Mouse (Mus musculus) kidney, postnatal 36 days (tissue): Measurements from ENCODE around the gene Olfr31.
A peak's percentile ranks its signal among the peaks of the same experiment; 100 is the strongest.

Experiments used
- DNase-seq, 2 experiments: peaks; one replicate each; pipeline ENCODE4 v3.0.0; 2021 to 2022; ENCODE audit warnings: mixed read lengths in 2 of 2

Olfr31 gene

GRCm38 (mm10) chr14:14322528-14322927, at the start of gene Olfr31:
TSS of gene Olfr31 (plus strand) at chr14:14322828.
- DNase-seq: no peak

DNA sequence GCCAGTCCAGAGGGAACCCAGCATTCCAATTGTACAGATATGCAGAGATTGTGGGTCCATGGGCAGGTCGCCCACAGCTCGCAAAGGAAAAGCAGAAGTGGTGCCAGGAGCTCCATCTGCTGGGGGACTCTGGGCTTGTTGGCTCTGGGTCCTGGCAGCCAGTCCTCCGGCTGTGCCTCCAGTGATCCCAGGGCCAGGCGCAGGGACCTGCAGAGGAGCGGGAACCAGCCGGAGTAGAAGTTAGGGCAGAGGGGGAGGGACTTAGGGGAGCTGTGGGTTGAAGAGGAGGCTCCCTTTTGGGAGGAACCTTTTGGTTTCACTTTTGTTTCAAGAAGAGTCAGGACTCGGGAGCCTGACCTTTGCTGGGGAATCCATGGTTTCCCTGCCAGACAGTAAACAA, 28.2 kb upstream of the Olfr31 start:
- peak; percentile 1 to 26 for DNase-seq

- no peak for DNase-seq
Observed at GRCm38 (mm10) chr14:14308938-14309337, 13.7 kb upstream of the Olfr31 start.

GRCm38 (mm10) chr14:14309416-14309815, 13.2 kb upstream of the Olfr31 start:
- DNase-seq: no peak

GRCm38 (mm10) chr14:14345113-14345871, 22.7 kb downstream of the Olfr31 start:
- peak; percentile 92 to 94 for DNase-seq

GRCm38 (mm10) chr14:14345948-14346812, 23.6 kb downstream of the Olfr31 start, which contains the start of gene Il3ra:
TSS of gene Il3ra (plus strand) at chr14:14346275.
- peak; percentile 70 to 83 for DNase-seq

DNA sequence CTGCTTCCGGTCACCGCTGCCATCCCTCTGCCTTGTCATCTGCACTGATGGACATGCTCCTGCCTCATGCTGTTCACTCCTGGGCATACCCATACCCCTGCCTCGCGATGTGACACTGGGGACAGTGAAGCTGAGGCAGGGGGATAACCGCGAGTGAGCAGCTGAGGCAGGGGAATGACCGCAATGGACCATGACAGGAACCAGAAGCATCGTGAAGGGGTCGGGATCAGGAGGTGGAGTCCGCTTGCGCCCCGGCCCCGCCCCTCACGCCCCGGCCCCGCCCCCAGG, 24.1 kb downstream of the Olfr31 start:
- DNase-seq: no peak

DNA sequence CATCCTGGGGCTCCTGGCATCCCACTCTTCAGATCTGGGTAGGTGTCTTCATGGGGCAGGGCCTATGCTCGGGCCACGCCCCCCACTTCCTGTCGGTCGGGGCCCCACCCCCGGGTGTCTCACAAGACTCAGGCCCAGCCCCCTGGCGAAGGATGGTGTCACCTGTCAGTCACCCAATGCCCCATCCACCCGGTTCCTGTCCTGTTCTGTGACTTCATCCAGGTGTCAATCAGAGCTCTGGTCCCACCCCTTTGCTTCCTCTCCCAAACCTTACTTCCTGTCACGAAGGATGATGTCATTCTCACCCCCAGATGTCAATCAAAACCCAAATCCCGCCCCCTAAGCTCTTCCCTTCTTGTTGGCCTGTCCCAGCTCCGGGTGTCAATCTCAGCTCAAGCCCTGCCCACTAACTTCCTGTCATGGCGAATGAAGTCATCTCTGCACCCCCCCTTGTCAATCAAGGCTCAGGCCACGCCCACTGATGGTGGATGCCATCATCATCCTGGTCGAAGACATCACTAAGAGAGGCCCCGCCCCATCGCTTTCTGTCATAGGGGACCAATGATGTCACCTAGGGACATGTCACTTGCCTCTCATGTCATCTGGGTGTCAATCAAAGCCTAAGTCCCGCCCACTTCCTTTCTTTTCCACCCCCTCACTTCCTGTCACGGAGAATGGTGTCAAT, 24.7 kb downstream of the Olfr31 start:
- no peak for DNase-seq

- no peak for DNase-seq
Observed at GRCm38 (mm10) chr14:14347836-14348621, 25.4 kb downstream of the Olfr31 start.

- DNase-seq: no peak
Observed at GRCm38 (mm10) chr14:14348674-14349401, 26.2 kb downstream of the Olfr31 start.

- no peak for DNase-seq
Observed at GRCm38 (mm10) chr14:14349485-14350262, 27.0 kb downstream of the Olfr31 start.

DNA sequence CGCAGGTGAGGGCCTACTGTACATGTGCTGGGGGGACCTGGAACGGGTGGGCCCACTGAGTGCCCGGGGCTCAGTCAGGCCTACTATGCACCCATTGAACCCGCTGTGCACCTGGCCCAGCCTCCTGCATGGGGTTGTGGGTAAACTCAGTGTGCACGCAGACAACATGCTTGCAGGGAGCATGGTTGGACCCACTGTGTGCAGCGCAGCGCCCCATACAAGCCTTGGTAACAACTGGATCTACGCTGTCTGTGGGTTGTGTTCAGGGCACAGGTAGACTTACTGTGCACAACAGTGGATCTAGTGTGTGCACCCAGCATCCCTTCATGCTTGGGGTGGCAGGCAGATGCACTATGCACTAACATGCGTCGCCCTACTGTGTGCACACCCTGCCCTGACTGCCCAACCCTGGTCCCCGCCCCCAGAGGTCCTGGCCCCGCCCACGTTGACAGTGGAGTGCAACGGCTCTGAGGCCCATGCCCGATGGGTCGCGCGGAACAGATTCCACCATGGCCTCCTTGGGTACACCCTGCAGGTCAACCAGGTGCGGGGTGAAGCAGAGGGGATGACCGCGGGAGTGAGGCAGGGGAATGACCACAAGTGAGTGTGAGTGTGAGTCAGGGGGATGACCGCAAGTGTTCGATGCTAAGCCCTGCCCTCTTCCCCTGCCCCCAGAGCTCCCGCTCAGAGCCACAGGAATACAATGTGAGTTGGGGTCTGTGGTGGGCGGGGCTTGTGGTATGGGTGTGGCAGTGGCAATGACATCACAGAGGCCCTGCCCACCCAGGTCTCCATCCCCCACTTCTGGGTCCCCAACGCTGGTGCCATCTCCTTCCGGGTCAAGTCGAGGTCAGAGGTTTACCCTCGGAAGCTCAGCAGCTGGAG, 27.9 kb downstream of the Olfr31 start:
- DNase-seq: no peak

GRCm38 (mm10) chr14:14351148-14351455, 28.5 kb downstream of the Olfr31 start:
- no peak for DNase-seq

- DNase-seq: no peak
Observed at GRCm38 (mm10) chr14:14351721-14352590, 29.3 kb downstream of the Olfr31 start.

- no peak for DNase-seq
Observed at GRCm38 (mm10) chr14:14352606-14353005, 30.0 kb downstream of the Olfr31 start.

DNA sequence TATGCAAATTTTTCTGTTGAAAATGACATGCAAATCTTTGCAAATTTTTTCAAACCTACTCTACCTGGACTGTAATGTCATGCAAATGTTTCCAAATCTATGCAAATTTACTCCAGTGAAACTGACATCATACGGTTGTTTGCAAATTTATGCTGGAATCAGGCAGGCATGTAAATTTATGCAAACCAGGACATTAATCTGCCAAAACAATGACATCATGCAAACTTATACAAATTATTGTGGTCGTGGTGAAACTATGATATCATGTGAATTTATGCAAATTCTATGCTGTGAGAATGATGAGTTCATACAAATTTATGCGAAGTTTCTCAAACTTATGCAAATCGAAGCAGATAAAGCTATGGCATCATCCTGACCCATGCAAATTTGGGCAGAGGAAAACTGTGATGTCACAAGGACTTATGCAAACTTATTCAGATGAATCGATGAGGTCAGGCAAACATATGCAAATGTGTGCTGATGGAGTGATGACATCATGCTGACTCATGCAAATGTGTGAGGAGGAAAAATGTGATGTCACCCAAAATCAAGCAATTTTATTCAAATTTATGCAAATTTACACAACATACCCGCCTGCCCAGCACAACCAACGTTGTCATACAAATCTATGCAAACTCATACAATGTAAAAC, 30.6 kb downstream of the Olfr31 start:
- no peak for DNase-seq

- DNase-seq: no peak
Observed at GRCm38 (mm10) chr14:14353740-14354510, 31.3 kb downstream of the Olfr31 start.
